Mouse (Mus musculus): ENCODE measurements around the gene Olfr952. TPM values are rescaled to one million over a fixed set of nuclear protein-coding genes. Genes with fewer than 3 reads are reported as not detected.

The Olfr952 gene
- total RNA-seq (2023): not detected

GRCm38 (mm10) chr9:39427048-39427447 is at the start of gene Olfr952:
Gene Olfr952 (minus strand): TSS chr9:39427148.

GRCm38 (mm10) chr9:39471844-39472243 is 44.9 kb upstream of the Olfr952 start, which contains the start of gene Olfr955:
Gene Olfr955 (minus strand): TSS chr9:39471944.

DNA sequence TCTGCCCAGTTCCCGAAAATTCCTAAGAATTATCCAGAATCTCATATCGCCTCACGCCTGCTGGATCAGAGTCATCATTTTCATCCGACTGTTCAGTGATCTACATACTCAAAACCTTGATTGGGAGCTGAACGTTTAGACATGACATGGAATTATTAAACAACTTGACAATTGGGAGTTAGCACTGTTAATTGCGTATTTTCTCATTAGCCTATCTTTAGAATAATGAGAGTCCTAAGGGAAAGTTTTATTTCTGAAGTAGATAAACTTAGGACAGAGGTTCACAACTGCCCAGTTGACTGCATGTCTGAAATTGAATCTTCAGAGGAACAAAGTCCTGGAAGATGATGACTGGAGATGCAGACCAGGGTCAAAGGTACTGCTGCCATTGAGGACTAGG is 29.5 kb upstream of the Olfr952 start, which contains the start of gene Olfr954:
Olfr954 (plus strand) TSS at position 301 of the 400 bp plus-strand sequence.

DNA sequence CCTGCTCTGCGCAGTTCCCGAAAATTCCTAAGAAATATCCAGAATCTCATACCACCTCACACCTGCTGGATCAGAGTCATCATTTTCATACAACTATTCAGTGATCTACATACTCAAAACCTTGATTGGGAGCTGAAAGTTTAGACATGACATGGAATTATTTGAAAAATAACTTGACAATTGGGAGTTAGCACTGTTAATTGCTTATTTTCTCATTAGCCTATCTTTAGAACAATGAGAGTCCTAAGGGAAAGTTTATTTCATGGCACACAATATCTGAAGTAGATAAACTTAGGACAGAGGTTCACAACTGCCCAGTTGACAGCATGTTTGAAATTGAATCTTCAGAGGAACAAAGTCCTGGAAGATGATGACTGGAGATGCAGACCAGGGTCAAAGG is 39.8 kb downstream of the Olfr952 start, which contains the start of gene Olfr951:
Olfr951 (plus strand) TSS at position 301 of the 400 bp plus-strand sequence.

Other genes with a start within 250 kb of the Olfr952 start
- gene Olfr944, start 225.2 kb downstream of the Olfr952 start, total RNA-seq (2023): not detected
- not detected for gene Olfr1537, start 177.2 kb downstream of the Olfr952 start, total RNA-seq (2023)
- not detected for gene Olfr945, start 150.3 kb downstream of the Olfr952 start, total RNA-seq (2023)
- not detected for gene Olfr948, start 101.1 kb downstream of the Olfr952 start, total RNA-seq (2023)
- gene Olfr951, start 39.7 kb downstream of the Olfr952 start, total RNA-seq (2023): not detected
- not detected for gene Olfr954, start 29.6 kb upstream of the Olfr952 start, total RNA-seq (2023)
- gene Olfr955, start 44.8 kb upstream of the Olfr952 start, total RNA-seq (2023): not detected
- gene Olfr44, start 66.8 kb upstream of the Olfr952 start, total RNA-seq (2023): not detected
- gene Olfr957, start 88.7 kb upstream of the Olfr952 start, total RNA-seq (2023): not detected
- not detected for gene Olfr958, start 126.9 kb upstream of the Olfr952 start, total RNA-seq (2023)
- gene Olfr959, start 148.4 kb upstream of the Olfr952 start, total RNA-seq (2023): not detected
- gene AW551984, start 177.3 kb upstream of the Olfr952 start, total RNA-seq (2023): not detected
- not detected for gene Olfr148, start 183.5 kb upstream of the Olfr952 start, total RNA-seq (2023)
- gene Olfr960, start 194.2 kb upstream of the Olfr952 start, total RNA-seq (2023): not detected
- gene Olfr961, start 217.9 kb upstream of the Olfr952 start, total RNA-seq (2023): not detected
- gene Olfr963, start 240.1 kb upstream of the Olfr952 start, total RNA-seq (2023): not detected

Data from neutrophil, adult 59 days (primary cell).